In the genomic region with DNA sequence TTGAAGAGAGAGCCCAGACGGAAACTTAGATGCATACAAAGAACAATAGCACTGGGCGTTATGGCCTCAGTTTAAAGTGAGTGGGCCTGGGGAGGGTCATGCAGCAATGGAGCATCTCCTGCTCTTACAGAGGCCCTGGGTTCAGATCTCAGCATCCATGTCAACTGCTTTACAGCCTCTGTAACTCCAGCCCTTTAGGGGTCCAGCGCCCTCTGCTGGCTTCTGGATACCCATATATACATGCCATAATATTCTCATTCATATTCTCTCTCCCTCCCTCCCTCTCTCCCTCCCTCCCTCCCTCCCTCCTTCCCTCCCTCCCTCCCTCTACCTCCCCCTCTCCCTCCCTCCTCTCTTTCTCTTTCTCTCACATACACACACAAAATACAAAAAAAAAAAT, we compare ENCODE assay signal across 12 mouse cellular contexts. TPM values are rescaled to one million over a fixed set of nuclear protein-coding genes. Genes with fewer than 3 reads are reported as not detected.
DNase-seq lines count a peak whose midpoint lies in the region; ATAC-seq and TF ChIP-seq lines count a peak whose summit lies in the region.
"Had no signal": no experiment of that assay in that cellular context is flagged by ENCODE, and none has a peak within 500 bp of the region (broad histone marks: within the 10 kb centered on the region; RNA-seq: fewer than 3 reads in every experiment).

No protein-coding gene starts in this region.

- WGBS in kidney, embryonic 14.5 days: 77% methylated on average over 3 of the region's 3 CpGs
- 69% methylated on average over 3 of the region's 3 CpGs for WGBS in intestine, embryonic 15.5 days

- no peak overlapping the region for H3K9ac ChIP-seq in kidney, embryonic 14.5 days (ENCODE audit: low read depth, low read length)
- no peak overlapping the region for H3K9ac ChIP-seq in intestine, embryonic 15.5 days
- H3K9ac ChIP-seq: embryonic facial prominence, embryonic 12.5 days; liver, embryonic 15.5 days had no signal

- DNase-seq in kidney, adult 18-20 months: peak; percentile 18
- DNase-seq in CD4-positive helper T cell, adult 2 months (ENCODE audit: low read depth, low spot score): peak; percentile 31
- peak; percentile 56 for DNase-seq in ZHBTc4 (ENCODE audit: low read depth, low spot score)
- DNase-seq in natural killer cell, adult 2 months (ENCODE audit: low spot score in 2 of 2): peak; percentile 12 to 39
- no peak for DNase-seq in layer of hippocampus, adult 2 months (ENCODE audit: low spot score in 2 of 2)
- DNase-seq in ovary, postnatal 36 days (ENCODE audit: low spot score): no peak

- H3K27ac ChIP-seq in kidney, embryonic 14.5 days (ENCODE audit: low read depth, low read length): no peak overlapping the region
- H3K27ac ChIP-seq in layer of hippocampus, adult 2 months: no peak overlapping the region
- H3K27ac ChIP-seq in intestine, embryonic 15.5 days: no peak overlapping the region
- H3K27ac ChIP-seq: embryonic facial prominence, embryonic 12.5 days; liver, embryonic 15.5 days had no signal

- no peaks in the 10 kb centered on the region for H3K36me3 ChIP-seq in kidney, embryonic 14.5 days (ENCODE audit: control insufficient read depth, insufficient read depth, low read length)
- H3K36me3 ChIP-seq in intestine, embryonic 15.5 days: no peaks in the 10 kb centered on the region
- H3K36me3 ChIP-seq: embryonic facial prominence, embryonic 12.5 days; liver, embryonic 15.5 days had no signal

- H3K4me1 ChIP-seq in kidney, embryonic 14.5 days (ENCODE audit: control insufficient read depth, insufficient read depth, low read length): peaks cover 6% of the 10 kb centered on the region; the same call in 1 of the 2 replicates
- H3K4me1 ChIP-seq in intestine, embryonic 15.5 days (replicated peaks): 0 out of 2 replicates have a peak, but pooled peaks cover 2% of the 10 kb centered on the region
- H3K4me1 ChIP-seq: liver, embryonic 15.5 days had no signal

- no peaks in the 10 kb centered on the region for H3K27me3 ChIP-seq in kidney, embryonic 14.5 days (ENCODE audit: control insufficient read depth, insufficient read depth, low read length)
- no peaks in the 10 kb centered on the region for H3K27me3 ChIP-seq in intestine, embryonic 15.5 days (replicated peaks)
- H3K27me3 ChIP-seq: embryonic facial prominence, embryonic 12.5 days; liver, embryonic 15.5 days had no signal

- ATAC-seq in kidney, embryonic 14.5 days (ENCODE audit: low FRiP score, low TSS enrichment): no peak
- no peak for ATAC-seq in intestine, embryonic 15.5 days
- ATAC-seq: activated CD4-positive, CD25-positive, alpha-beta regulatory T cell, adult 4 months; inflammation-experienced regulatory T-cells, adult 6 months had no signal

- no peaks in the 10 kb centered on the region for H3K9me3 ChIP-seq in kidney, embryonic 14.5 days (ENCODE audit: control insufficient read depth, low read length)
- no peaks in the 10 kb centered on the region for H3K9me3 ChIP-seq in intestine, embryonic 15.5 days
- H3K9me3 ChIP-seq: embryonic facial prominence, embryonic 12.5 days; liver, embryonic 15.5 days had no signal

- no peak overlapping the region for H3K4me3 ChIP-seq in kidney, embryonic 14.5 days (ENCODE audit: low read length)
- H3K4me3 ChIP-seq in layer of hippocampus, adult 2 months: no peak overlapping the region
- H3K4me3 ChIP-seq in intestine, embryonic 15.5 days (replicated peaks): no peak overlapping the region
- H3K4me3 ChIP-seq: embryonic facial prominence, embryonic 12.5 days; liver, embryonic 15.5 days had no signal

- no peak overlapping the region for H3K4me2 ChIP-seq in kidney, embryonic 14.5 days (replicated peaks; ENCODE audit: low read depth, low read length)
- no peak overlapping the region for H3K4me2 ChIP-seq in intestine, embryonic 15.5 days (replicated peaks)
- H3K4me2 ChIP-seq: embryonic facial prominence, embryonic 12.5 days; liver, embryonic 15.5 days had no signal

- TF ChIP-seq CTCF in layer of hippocampus, adult 2 months (conservative IDR thresholded peaks at IDR 0.05): no peak

RNA-seq across cellular contexts. Expression of a gene that starts 49.0 kb away (rescaled TPM):
- 24.4 and 34.9 TPM in 2 replicates for polyA plus RNA-seq in kidney, embryonic 14.5 days (2014; fragmentation: Nextera tagmentation; extraction: Ambion mirVana)
- 10 to 100 TPM; 21.5 to 25.6 TPM for total RNA-seq in layer of hippocampus, adult 2 months (2021)
- 35.6 and 36.9 TPM in 2 replicates for polyA plus RNA-seq in intestine, embryonic 15.5 days (2015; fragmentation: Nextera tagmentation; extraction: Ambion mirVana)

Comparison
In these comparisons a context has a peak if more than half of its experiments do, and no peak if none do; other contexts are left out.
1. DNase-seq: peak in kidney, adult 18-20 months (single experiment), CD4-positive helper T cell, adult 2 months (single experiment), ZHBTc4 (single experiment) and natural killer cell, adult 2 months (2 of 2); none in layer of hippocampus, adult 2 months (0 of 2) and ovary, postnatal 36 days (single experiment).